Mouse (Mus musculus) forebrain, embryonic 15.5 days (tissue): Measurements from ENCODE around the gene Spop. TPM values are rescaled to one million over a fixed set of nuclear protein-coding genes. Genes with fewer than 3 reads are reported as not detected.

Source experiments
- ATAC-seq: fragments of 200-750 bp; cut with Nextera tagmentation; replicated peaks from 2 replicates; pipeline ENCODE4 v1.8.0; 2017; ENCODE audit warnings: mild to moderate bottlenecking, moderate TSS enrichment, moderate library complexity
- H3K27ac ChIP-seq: fragments of 300-500 bp; sonication (generic); replicated peaks from 2 replicates; pipeline ENCODE4 v1.5.1; 2015; ENCODE audit warnings: mild to moderate bottlenecking, inconsistent platforms
- H3K27me3 ChIP-seq: fragments of 300-500 bp; sonication (generic); 2 replicates; pipeline ENCODE4 v1.6.1; 2015; ENCODE audit warnings: inconsistent platforms
- H3K36me3 ChIP-seq: fragments of 300-500 bp; sonication (generic); 2 replicates; pipeline ENCODE4 v1.6.1; 2015; ENCODE audit warnings: mild to moderate bottlenecking, inconsistent platforms
- H3K4me1 ChIP-seq: fragments of 300-500 bp; sonication (generic); 2 replicates; pipeline ENCODE4 v1.6.1; 2015; ENCODE audit warnings: inconsistent platforms
- H3K4me2 ChIP-seq: fragments of 300-500 bp; sonication (generic); replicated peaks from 2 replicates; pipeline ENCODE4 v1.6.1; 2015; ENCODE audit warnings: mild to moderate bottlenecking, inconsistent platforms
- H3K4me3 ChIP-seq: fragments of 300-500 bp; sonication (generic); 2 replicates; pipeline ENCODE4 v1.5.1; 2015; ENCODE audit warnings: mild to moderate bottlenecking, inconsistent platforms
- H3K9ac ChIP-seq: fragments of 300-500 bp; sonication (generic); replicated peaks from 2 replicates; pipeline ENCODE4 v1.6.1; 2015; ENCODE audit warnings: mild to moderate bottlenecking, inconsistent platforms
- H3K9me3 ChIP-seq: fragments of 300-500 bp; sonication (generic); 2 replicates; pipeline ENCODE4 v1.6.1; 2016; ENCODE audit warnings: inconsistent platforms
- WGBS: fragments of 180-500 bp; shearing (Covaris S2); methylation state at CpG from one replicate; pipeline ENCODE4 v1.1.7; 2015; ENCODE audit warnings: mixed read lengths; 5-methylcytosine and 5-hydroxymethylcytosine counted together
- polyA plus RNA-seq: library from polyadenylated mRNA; unstranded; fragments of >200 nt; fragmentation: Nextera tagmentation; extraction: Ambion mirVana; gene quantifications from 2 replicates; pipeline ENCODE4 v1.2.1, GENCODE M21; 2015

Gene Spop
- polyA plus RNA-seq, 1 experiment from 2014 or later, result 226 TPM

DNA sequence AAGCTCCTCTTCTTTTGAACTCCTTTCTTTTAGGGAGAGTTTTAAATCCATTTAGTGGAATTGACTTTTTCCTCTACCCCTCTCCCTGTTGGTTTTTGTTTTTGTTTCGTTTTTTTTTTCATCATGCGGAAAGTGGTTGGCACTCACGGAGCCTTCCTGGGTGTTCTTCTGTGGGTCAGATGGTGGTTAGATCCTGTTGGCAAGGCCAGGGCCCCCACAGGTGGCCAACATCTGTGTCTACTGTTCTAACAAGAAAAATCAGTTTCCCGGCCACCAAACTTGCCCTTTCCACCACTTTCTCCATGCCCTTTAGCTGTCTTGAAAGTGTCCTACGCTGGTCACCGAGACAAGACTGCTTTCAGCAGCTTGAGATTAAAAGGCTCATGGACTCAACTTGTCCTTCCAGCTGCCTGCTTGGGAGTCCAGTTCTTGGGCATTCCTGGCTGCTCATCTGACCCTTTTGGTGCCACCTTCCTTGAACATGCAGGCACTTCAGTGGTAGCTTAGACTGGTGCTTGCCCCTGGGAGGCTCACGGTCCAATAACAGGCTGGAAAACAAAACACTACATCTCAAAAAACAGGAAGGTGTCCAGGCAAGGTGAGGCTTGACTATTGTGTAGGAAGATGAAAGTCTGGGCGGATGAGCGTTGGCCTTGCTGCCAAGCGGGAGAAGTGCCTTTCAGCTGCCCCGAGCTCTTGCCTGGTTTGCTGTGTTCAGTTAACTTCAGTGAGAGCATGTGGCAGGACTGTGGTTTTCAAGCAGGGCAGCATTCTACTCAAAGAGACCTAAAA is 21.0 kb upstream of the Spop start:
- H3K9ac ChIP-seq, result no peak overlapping the region
- peak overlapping the region; percentile 80 for H3K27ac ChIP-seq
- no peak overlapping the region for H3K4me3 ChIP-seq
- H3K9me3 ChIP-seq, result no peaks in the 10 kb centered on the region
- 77% methylated on average over 11 of the region's 11 CpGs for WGBS
- no peak overlapping the region for H3K4me2 ChIP-seq
- no peak for ATAC-seq
- peaks cover 26% of the 10 kb centered on the region for H3K36me3 ChIP-seq
- peaks cover 24% of the 10 kb centered on the region for H3K4me1 ChIP-seq
- no peaks in the 10 kb centered on the region for H3K27me3 ChIP-seq

DNA sequence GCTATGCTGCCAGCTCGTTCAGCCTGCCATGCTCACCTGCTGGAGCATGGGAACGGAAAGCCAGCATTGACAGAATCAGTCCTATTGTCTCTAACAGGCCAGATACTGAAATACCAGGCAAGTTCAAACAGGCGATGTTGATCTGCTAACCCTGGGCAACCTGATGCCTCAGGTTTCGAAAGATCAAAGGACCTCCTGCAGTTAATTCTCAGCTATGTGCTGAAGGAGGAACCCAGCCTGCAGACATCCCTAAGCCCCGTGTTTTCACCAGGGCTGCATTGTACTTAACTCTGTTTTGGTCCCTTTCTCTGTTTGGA is 20.4 kb upstream of the Spop start:
- H3K27me3 ChIP-seq, result no peaks in the 10 kb centered on the region
- no peak overlapping the region for H3K4me2 ChIP-seq
- WGBS, result 34% methylated on average over 5 of the region's 5 CpGs
- no peak for ATAC-seq
- H3K36me3 ChIP-seq, result peaks cover 20% of the 10 kb centered on the region
- H3K4me3 ChIP-seq, result no peak overlapping the region
- H3K9me3 ChIP-seq, result no peaks in the 10 kb centered on the region
- H3K9ac ChIP-seq, result no peak overlapping the region
- H3K4me1 ChIP-seq, result peaks cover 30% of the 10 kb centered on the region
- peak overlapping the region; percentile 80; the same call in 1 of the 2 replicates for H3K27ac ChIP-seq

DNA sequence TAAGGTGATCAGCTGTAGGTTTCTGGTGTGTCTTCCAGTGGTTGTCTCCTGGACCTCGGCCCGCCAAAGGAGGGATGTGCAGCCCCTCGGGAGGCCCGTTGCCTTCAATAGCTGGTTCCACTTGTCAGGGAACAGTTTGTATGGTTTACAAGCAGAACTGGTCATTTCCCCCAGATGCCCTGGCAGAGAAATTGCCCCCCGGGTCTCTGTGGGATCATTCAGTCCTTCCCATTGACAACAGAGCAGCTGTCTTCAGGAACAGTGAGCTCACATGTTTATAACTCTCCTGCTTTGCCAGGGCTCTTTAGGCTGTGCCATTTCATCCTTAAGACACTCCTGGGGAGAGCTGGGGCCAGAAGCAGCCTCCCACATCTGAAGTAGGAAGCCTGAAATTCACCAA is 19.8 kb upstream of the Spop start:
- no peak overlapping the region; the same call in 1 of the 2 replicates for H3K27ac ChIP-seq
- H3K4me3 ChIP-seq, result no peak overlapping the region
- peaks cover 35% of the 10 kb centered on the region for H3K4me1 ChIP-seq
- H3K9me3 ChIP-seq, result no peaks in the 10 kb centered on the region
- no peaks in the 10 kb centered on the region for H3K27me3 ChIP-seq
- no peak overlapping the region for H3K4me2 ChIP-seq
- H3K36me3 ChIP-seq, result peaks cover 15% of the 10 kb centered on the region
- WGBS, result 63% methylated on average over 5 of the region's 5 CpGs
- no peak for ATAC-seq
- no peak overlapping the region for H3K9ac ChIP-seq

DNA sequence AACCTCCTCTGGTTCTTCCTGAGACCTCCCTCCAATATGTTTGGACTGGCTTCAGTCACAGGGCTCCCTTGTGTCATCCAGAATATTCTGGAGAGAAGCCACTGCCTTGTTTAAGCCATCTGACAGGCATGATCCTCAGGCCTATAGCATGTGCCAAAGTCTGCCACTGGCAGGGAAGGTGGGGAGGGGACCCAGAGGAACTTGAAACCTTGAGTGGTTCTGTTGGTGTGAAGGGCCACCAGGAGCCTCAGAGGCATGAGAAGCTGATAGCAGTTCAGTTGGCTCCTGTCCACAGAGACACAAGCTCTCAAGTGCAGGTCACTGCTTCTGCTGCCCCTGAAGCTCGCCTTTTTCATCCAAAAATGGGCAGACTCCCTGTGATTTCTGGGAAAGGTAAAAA is 17.3 kb upstream of the Spop start:
- no peak overlapping the region for H3K27ac ChIP-seq
- no peak overlapping the region for H3K9ac ChIP-seq
- no peak overlapping the region for H3K4me2 ChIP-seq
- no peak for ATAC-seq
- no peaks in the 10 kb centered on the region for H3K9me3 ChIP-seq
- no peaks in the 10 kb centered on the region for H3K27me3 ChIP-seq
- no peaks in the 10 kb centered on the region for H3K36me3 ChIP-seq
- H3K4me1 ChIP-seq, result peaks cover 43% of the 10 kb centered on the region
- WGBS, result 69% methylated on average over 1 of the region's 1 CpGs
- H3K4me3 ChIP-seq, result no peak overlapping the region

DNA sequence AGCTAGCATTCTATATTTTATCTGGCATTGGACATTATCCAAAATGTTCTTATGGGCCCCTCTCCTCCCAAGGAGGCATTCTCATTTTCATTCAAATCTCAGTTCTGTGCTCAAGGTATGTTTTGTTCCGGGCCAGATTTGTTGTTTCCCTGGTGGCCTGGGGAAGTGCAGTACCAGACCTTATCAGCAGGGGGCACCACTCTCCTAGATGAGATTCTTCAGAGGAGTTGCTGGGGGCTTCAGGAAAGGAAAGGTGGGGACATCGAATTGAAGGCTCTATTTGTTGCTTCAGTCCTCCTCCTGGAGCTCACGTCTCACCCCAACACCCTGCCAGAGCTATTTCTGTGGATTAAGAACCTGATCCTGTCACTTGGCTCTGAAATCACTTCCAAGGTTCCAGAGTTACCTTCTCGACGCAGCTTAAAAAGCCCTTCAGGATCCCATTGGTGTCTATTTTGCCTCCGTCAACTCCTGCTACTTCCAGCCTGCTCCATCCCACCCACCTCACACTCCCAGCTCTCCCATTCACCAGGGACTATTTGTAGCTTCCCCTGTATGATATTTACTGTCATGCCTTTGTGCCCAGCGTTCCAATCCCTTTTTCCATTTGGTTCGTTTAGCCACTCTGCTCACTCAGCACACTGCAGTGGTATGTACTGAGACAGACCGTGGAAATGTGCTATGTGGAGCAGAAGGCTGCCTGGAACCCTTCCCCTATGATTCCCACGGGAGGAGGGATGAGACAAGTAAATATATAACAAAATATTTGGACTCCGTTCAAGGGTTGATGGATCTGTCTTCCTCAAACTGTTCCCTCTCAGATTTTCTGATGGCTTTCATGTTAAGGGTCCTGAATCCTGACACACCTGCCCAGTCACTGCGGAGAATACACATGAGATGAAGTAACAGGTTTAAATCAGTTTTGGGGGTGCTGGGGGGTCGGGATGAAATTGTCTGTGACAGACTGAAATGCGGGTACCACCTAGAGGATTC is 15.7 kb upstream of the Spop start:
- Histone ChIP-seq H3K4me2 (no peak overlapping the region), H3K27ac (peak overlapping the region; percentile 34), H3K27me3 (no peaks in the 10 kb centered on the region), H3K9me3 (no peaks in the 10 kb centered on the region), H3K4me3 (no peak overlapping the region), H3K36me3 (no peaks in the 10 kb centered on the region), H3K9ac (no peak overlapping the region), H3K4me1 (peaks cover 37% of the 10 kb centered on the region)
- ATAC-seq, result no peak
- WGBS, result 45% methylated on average over 14 of the region's 14 CpGs

DNA sequence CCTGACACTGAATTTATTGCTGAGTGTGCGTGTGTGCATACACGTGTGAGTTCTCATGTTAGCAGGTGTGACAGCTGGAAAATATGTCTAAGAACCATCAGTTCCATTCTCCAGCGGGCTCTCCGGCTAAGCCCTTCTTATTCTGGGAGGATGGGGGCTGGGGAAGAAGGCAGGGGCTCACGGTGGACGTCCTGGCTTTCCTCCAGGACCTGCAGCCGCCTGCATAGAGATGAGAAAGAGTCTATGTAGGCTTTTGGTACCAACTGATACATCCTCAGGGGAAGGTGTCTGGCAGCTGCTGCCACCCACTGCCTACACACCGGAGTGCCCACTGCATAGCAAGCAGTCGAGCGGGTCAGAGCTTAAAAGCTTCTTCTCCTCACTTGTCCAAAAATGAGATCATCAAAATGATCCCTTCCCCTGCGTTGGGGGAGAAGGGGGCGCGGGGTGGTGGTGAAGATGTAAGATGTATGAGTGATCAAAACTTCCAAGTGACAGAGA is 14.3 kb upstream of the Spop start:
- no peak for ATAC-seq
- 0 out of 2 replicates have a peak overlapping the region, but pooled peaks have one; percentile 2 for H3K27ac ChIP-seq
- peaks cover 34% of the 10 kb centered on the region for H3K4me1 ChIP-seq
- no peaks in the 10 kb centered on the region for H3K27me3 ChIP-seq
- no peak overlapping the region for H3K4me2 ChIP-seq
- WGBS, result 55% methylated on average over 13 of the region's 13 CpGs
- no peaks in the 10 kb centered on the region for H3K9me3 ChIP-seq
- no peaks in the 10 kb centered on the region for H3K36me3 ChIP-seq
- H3K4me3 ChIP-seq, result no peak overlapping the region
- H3K9ac ChIP-seq, result no peak overlapping the region

DNA sequence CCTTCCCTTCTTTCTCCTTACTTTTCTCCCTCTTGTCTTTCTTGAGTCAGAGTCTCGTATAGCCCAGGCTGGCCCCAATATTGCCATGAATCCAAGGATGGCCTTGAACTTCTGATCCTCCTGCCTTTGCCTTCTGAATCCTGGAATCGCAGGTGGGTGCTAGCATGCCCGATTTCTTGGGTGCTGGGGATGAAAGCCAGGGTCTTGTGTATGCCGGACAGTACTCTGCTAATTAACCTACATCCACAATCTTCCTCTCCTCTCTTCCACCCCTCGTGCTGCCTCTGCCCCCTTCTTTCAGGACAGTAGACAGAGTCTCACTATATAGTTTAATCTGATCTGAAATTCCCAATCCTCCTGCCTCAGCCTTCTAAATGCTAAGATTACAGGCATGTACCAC is 12.3 kb upstream of the Spop start:
- WGBS, result 90% methylated on average over 5 of the region's 5 CpGs
- Histone ChIP-seq H3K9me3 (no peaks in the 10 kb centered on the region), H3K9ac (no peak overlapping the region), H3K4me3 (no peak overlapping the region), H3K4me1 (peaks cover 34% of the 10 kb centered on the region), H3K27ac (no peak overlapping the region), H3K27me3 (no peaks in the 10 kb centered on the region), H3K36me3 (no peaks in the 10 kb centered on the region), H3K4me2 (no peak overlapping the region)
- no peak for ATAC-seq

DNA sequence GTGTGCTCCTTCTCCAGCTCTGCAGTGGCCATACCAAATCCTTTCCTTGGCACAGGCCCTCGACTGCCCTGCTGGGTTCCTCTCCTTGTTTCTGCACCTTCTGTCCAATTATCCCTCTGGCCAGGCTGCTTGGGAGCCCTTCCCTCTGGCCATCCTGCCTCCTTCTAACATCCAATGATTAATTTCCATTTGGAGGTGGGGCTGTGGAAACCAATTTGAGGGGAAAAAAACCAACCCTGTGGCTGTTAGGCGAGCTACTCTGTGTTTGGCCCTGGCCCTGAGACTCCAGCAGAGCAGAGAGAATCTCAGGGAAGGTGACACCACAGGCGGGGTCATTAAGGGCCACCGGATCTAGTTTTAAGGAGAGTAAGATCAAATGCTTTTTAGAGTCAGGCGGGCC is 11.7 kb upstream of the Spop start:
- Histone ChIP-seq H3K4me3 (no peak overlapping the region), H3K27ac (0 out of 2 replicates have a peak overlapping the region, but pooled peaks have one; percentile 27), H3K4me1 (peaks cover 34% of the 10 kb centered on the region), H3K36me3 (no peaks in the 10 kb centered on the region), H3K27me3 (no peaks in the 10 kb centered on the region), H3K9ac (no peak overlapping the region), H3K9me3 (no peaks in the 10 kb centered on the region), H3K4me2 (no peak overlapping the region)
- no peak for ATAC-seq
- 21% methylated on average over 5 of the region's 5 CpGs for WGBS

DNA sequence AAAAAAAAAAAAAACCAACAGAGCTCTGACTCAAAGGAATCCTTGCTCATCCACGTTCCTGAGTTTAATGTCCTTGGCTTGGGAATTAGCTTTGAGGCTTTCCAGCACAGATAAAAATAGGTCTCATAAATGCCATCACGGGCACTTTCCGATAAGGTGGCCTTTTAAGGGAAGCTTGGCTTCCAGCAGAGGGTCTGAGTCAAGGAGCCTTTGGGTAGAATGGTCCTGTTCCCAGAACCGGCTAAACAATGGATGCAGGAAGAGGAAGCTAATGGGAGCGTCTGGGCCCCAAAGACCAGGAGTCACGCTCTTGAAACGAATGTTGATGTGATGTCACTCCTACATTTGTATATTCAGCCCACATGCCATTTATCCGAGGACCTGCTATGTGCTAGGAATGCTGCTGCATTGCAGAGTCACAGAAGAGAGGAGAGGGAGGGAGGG is 11.2 kb upstream of the Spop start:
- Histone ChIP-seq H3K4me3 (no peak overlapping the region), H3K27ac (no peak overlapping the region), H3K9me3 (no peaks in the 10 kb centered on the region), H3K4me2 (no peak overlapping the region), H3K36me3 (no peaks in the 10 kb centered on the region), H3K9ac (no peak overlapping the region), H3K27me3 (no peaks in the 10 kb centered on the region), H3K4me1 (peaks cover 32% of the 10 kb centered on the region)
- ATAC-seq, result no peak
- 32% methylated on average over 8 of the region's 8 CpGs for WGBS

DNA sequence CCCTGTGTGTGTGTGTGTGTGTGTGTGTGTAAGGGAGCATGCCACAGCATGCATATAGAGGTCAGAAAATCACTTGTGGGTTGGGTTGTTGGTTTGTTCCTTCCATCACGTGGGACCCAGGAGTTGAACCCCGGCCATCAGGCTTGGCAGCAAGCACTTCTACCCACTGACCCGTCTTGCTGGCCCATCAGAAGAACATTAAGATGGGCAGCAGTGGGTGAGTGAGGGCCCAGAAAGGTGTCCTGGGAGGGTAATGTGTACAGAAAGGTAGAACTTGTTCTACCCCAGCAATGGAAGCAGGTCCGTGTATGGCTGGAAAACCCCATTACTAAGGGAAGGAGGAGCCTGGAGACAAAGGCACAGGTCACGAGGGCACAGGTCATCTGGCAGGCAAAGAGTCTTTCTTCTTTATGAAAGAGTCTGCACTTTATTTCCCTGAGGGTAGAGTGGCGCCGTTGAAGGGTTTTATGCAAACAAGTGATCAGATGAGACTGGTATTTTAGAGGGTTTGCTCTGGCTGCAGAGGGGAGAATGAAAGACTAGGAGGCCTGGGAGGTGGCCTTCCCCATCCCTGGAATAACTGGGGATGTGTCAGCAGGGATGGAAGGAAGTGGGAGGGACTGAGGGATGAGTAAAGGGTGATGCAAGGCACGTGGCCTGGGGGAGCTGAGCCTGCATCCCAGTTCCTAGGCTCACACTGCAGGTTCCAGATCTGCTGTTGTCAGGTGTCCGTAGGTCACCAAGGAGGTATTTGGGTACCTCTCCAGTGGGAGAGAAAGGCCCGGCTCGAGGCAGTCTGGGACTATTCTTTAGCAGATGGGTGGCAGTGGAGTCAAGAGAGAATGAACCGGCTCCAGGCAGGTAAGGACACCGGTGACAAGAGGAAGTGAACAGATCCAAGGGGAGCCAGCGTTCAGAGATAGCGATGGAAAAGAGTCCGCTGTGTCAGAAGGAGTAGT is 10.2 kb upstream of the Spop start:
- H3K27me3 ChIP-seq, result no peaks in the 10 kb centered on the region
- no peak overlapping the region for H3K4me3 ChIP-seq
- no peaks in the 10 kb centered on the region for H3K36me3 ChIP-seq
- ATAC-seq, result no peak
- H3K9me3 ChIP-seq, result no peaks in the 10 kb centered on the region
- WGBS, result 68% methylated on average over 16 of the region's 16 CpGs
- no peak overlapping the region for H3K27ac ChIP-seq
- no peak overlapping the region for H3K9ac ChIP-seq
- H3K4me2 ChIP-seq, result no peak overlapping the region
- peaks cover 22% of the 10 kb centered on the region for H3K4me1 ChIP-seq

DNA sequence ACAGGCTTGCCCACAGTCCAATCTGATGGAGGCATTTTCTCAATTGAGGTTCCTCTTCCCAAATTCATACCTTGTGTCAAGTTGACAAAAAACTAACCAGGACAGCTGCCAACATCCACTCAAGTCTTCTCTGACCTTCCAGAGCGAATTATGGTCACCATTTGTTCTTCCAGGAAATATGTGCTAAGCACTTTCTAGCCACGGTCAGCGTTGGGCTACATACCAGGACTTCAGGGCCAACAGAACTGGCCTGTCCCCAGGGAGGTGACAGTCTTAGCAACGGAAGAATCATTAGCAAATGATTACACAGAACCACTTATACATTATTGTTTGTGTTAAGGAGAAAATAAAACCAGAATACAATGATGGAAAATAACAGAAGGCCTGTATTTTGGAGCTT is 8.1 kb upstream of the Spop start:
- H3K36me3 ChIP-seq, result no peaks in the 10 kb centered on the region
- no peak overlapping the region for H3K9ac ChIP-seq
- no peaks in the 10 kb centered on the region for H3K9me3 ChIP-seq
- no peak overlapping the region for H3K4me3 ChIP-seq
- no peak overlapping the region for H3K27ac ChIP-seq
- WGBS, result 83% methylated on average over 4 of the region's 4 CpGs
- no peak for ATAC-seq
- H3K27me3 ChIP-seq, result no peaks in the 10 kb centered on the region
- H3K4me1 ChIP-seq, result peaks cover 9% of the 10 kb centered on the region
- no peak overlapping the region for H3K4me2 ChIP-seq
